Mouse (Mus musculus): ENCODE measurements around the gene Kctd17.

The Kctd17 gene

GRCm38 (mm10) chr15:78486564-78486963, 58.2 kb downstream of the Kctd17 start:
- no peak for DNase-seq

DNA sequence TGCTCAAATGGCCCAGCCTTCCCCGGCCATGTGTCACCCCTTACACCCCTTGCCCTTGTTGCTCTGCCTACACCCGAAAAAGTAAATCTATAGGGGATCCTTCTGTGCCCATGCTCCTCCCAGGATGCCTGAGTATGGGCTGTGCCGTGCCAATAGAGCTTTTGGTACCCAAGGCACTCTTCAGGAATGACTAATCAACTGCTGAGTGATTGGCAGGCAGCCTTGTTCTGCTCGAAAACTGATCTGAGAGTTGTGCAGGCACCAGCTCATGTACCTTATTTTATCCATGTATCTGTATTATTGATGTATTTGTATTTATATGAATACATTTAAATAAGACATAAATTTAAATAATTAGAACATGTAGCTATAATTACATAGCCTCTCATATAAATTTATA, 58.7 kb downstream of the Kctd17 start:
- no peak for DNase-seq
